In genomic region chr11:79711766-79712369, GRCm38 (mm10) we compare ENCODE assay signal across 7 mouse cellular contexts.
DNase-seq lines count a peak whose midpoint lies in the region; ATAC-seq and TF ChIP-seq lines count a peak whose summit lies in the region.

No protein-coding gene starts in this region.

- H3K4me3 ChIP-seq in C2C12 (ENCODE audit: insufficient read depth, poor library complexity, severe bottlenecking) = peak overlapping the region; percentile 97
- peak overlapping the region; percentile 67 for H3K4me3 ChIP-seq in forebrain, embryonic 13.5 days
- H3K4me3 ChIP-seq in hindbrain, embryonic 16.5 days (ENCODE audit: low read length) = peak overlapping the region; percentile 75

- no peak for TF ChIP-seq CTCF in C2C12 (IDR thresholded peaks at IDR 0.05; ENCODE audit: control insufficient read depth, insufficient read depth, insufficient read length)

- ATAC-seq in forebrain, embryonic 13.5 days = peak; percentile 19; the same call in 1 of the 2 replicates
- no peak for ATAC-seq in hindbrain, embryonic 16.5 days

- H3K4me1 ChIP-seq in forebrain, embryonic 13.5 days = peaks cover 25% of the 10 kb centered on the region
- peaks cover 11% of the 10 kb centered on the region for H3K4me1 ChIP-seq in hindbrain, embryonic 16.5 days (ENCODE audit: control insufficient read depth, insufficient read depth, low read depth, low read length)

- no peaks in the 10 kb centered on the region for H3K27me3 ChIP-seq in C2C12 (ENCODE audit: control insufficient read depth, insufficient read depth, insufficient read length)
- peaks cover 63% of the 10 kb centered on the region for H3K27me3 ChIP-seq in forebrain, embryonic 13.5 days
- peaks cover 17% of the 10 kb centered on the region for H3K27me3 ChIP-seq in hindbrain, embryonic 16.5 days (replicated peaks; ENCODE audit: control insufficient read depth, insufficient read depth, low read length)

- DNase-seq in Muller cell, postnatal 12 days (ENCODE audit: inconsistent ontology term) = peak; percentile 59
- peak; percentile 39 for DNase-seq in lung, postnatal 14 days
- DNase-seq in right cerebral cortex, adult 18-20 months = no peak
- DNase-seq in layer of hippocampus, adult 18-20 months (ENCODE audit: low spot score in 2 of 2) = no peak

- H3K79me2 ChIP-seq in C2C12 (ENCODE audit: control insufficient read depth, insufficient read depth) = peaks cover 63% of the 10 kb centered on the region

- WGBS in forebrain, embryonic 13.5 days = 2% methylated on average over 46 of the region's 46 CpGs
- 2% methylated on average over 46 of the region's 46 CpGs for WGBS in hindbrain, embryonic 16.5 days

- no peaks in the 10 kb centered on the region for H3K9me3 ChIP-seq in forebrain, embryonic 13.5 days (replicated peaks)
- no peaks in the 10 kb centered on the region for H3K9me3 ChIP-seq in hindbrain, embryonic 16.5 days (ENCODE audit: control insufficient read depth, low read length)

- peak overlapping the region; percentile 70 for H3K9ac ChIP-seq in forebrain, embryonic 13.5 days
- H3K9ac ChIP-seq in hindbrain, embryonic 16.5 days (ENCODE audit: low read depth, low read length) = peak overlapping the region; percentile 74

- H3ac ChIP-seq in C2C12 (ENCODE audit: control insufficient read depth, insufficient read length, low read depth) = peak overlapping the region; percentile 82

- H3K36me3 ChIP-seq in C2C12 (ENCODE audit: control insufficient read depth, insufficient read depth) = peaks cover 32% of the 10 kb centered on the region
- H3K36me3 ChIP-seq in forebrain, embryonic 13.5 days (ENCODE audit: poor library complexity, severe bottlenecking) = no peaks in the 10 kb centered on the region
- no peaks in the 10 kb centered on the region for H3K36me3 ChIP-seq in hindbrain, embryonic 16.5 days (ENCODE audit: control insufficient read depth, insufficient read depth, low read length)

- peak overlapping the region; percentile 99 for H3K4me2 ChIP-seq in forebrain, embryonic 13.5 days
- H3K4me2 ChIP-seq in hindbrain, embryonic 16.5 days (ENCODE audit: low read length) = peak overlapping the region; percentile 99

- H3K27ac ChIP-seq in forebrain, embryonic 13.5 days = no peak overlapping the region
- no peak overlapping the region for H3K27ac ChIP-seq in hindbrain, embryonic 16.5 days (ENCODE audit: low read depth, low read length)

- H3K79me3 ChIP-seq in C2C12 (ENCODE audit: low read depth) = peaks cover 57% of the 10 kb centered on the region

TF ChIP-seq in C2C12, 6 proteins besides CTCF, POLR2A, EP300 and RAD21:
- TF ChIP-seq CEBPB (IDR thresholded peaks at IDR 0.05; ENCODE audit: low read depth) = no peak
- TF ChIP-seq USF1 (IDR thresholded peaks at IDR 0.05; ENCODE audit: low read depth) = no peak
- no peak for TF ChIP-seq MYOD1 (IDR thresholded peaks at IDR 0.05; ENCODE audit: control insufficient read depth, insufficient read length, low read depth)
- TF ChIP-seq FOSL1 (IDR thresholded peaks at IDR 0.05; ENCODE audit: insufficient read depth, low read length, poor library complexity, severe bottlenecking) = no peak
- TF ChIP-seq MYOG (IDR thresholded peaks at IDR 0.05; ENCODE audit: control insufficient read depth, extremely low read depth, insufficient read length) = no peak
- no peak for TF ChIP-seq MAX (IDR thresholded peaks at IDR 0.05)
TF ChIP-seq in C2C12: peak in this region for 0.

Comparison
In these comparisons a context has a peak if more than half of its experiments do, and no peak if none do; other contexts are left out.
1. DNase-seq: peak in Muller cell, postnatal 12 days (single experiment) and lung, postnatal 14 days (single experiment); none in right cerebral cortex, adult 18-20 months (single experiment) and layer of hippocampus, adult 18-20 months (0 of 2).
2. Peak in every context shown above with its lines, with median percentiles within 50 percentile points of each other: H3K4me3 ChIP-seq.